Mouse (Mus musculus): ENCODE results near the gene Pex10. TPM values are rescaled to one million over a fixed set of nuclear protein-coding genes. Genes with fewer than 3 reads are reported as not detected.

Gene Pex10
- polyA plus RNA-seq, 1 experiment from 2014 or later, result 26.2 TPM

GRCm38 (mm10) chr4:155095967-155096366 lies 29.2 kb downstream of the Pex10 start:
- H3K9ac ChIP-seq, result no peak overlapping the region
- ATAC-seq (ENCODE audit: borderline replicate concordance, extremely low read depth, low FRiP score, low TSS enrichment), result no peak
- no peaks in the 10 kb centered on the region for H3K27me3 ChIP-seq
- H3K4me3 ChIP-seq, result no peak overlapping the region
- H3K4me1 ChIP-seq, result no peaks in the 10 kb centered on the region
- no peak overlapping the region for H3K27ac ChIP-seq
- no peaks in the 10 kb centered on the region for H3K36me3 ChIP-seq
- H3K4me2 ChIP-seq, result no peak overlapping the region
- 77% methylated on average over 8 of the region's 8 CpGs for WGBS
- H3K9me3 ChIP-seq, result no peaks in the 10 kb centered on the region

- H3K4me3 ChIP-seq, result no peak overlapping the region
- 79% methylated on average over 6 of the region's 6 CpGs for WGBS
- H3K4me1 ChIP-seq, result no peaks in the 10 kb centered on the region
- H3K36me3 ChIP-seq, result no peaks in the 10 kb centered on the region
- ATAC-seq (ENCODE audit: borderline replicate concordance, extremely low read depth, low FRiP score, low TSS enrichment), result no peak
- H3K27ac ChIP-seq, result no peak overlapping the region
- no peaks in the 10 kb centered on the region for H3K9me3 ChIP-seq
- no peak overlapping the region for H3K4me2 ChIP-seq
- 0 out of 2 replicates have a peak overlapping the region, but pooled peaks have one; percentile 7 for H3K9ac ChIP-seq
- H3K27me3 ChIP-seq, result no peaks in the 10 kb centered on the region
Observed at GRCm38 (mm10) chr4:155097452-155097851, 30.6 kb downstream of the Pex10 start.

- 61% methylated on average over 4 of the region's 4 CpGs for WGBS
- Histone ChIP-seq H3K9me3 (no peaks in the 10 kb centered on the region), H3K4me2 (no peak overlapping the region), H3K9ac (no peak overlapping the region), H3K4me3 (no peak overlapping the region), H3K36me3 (no peaks in the 10 kb centered on the region), H3K4me1 (no peaks in the 10 kb centered on the region), H3K27me3 (no peaks in the 10 kb centered on the region), H3K27ac (no peak overlapping the region)
- no peak for ATAC-seq (ENCODE audit: borderline replicate concordance, extremely low read depth, low FRiP score, low TSS enrichment)
Observed at GRCm38 (mm10) chr4:155098572-155098971, 31.8 kb downstream of the Pex10 start.

GRCm38 (mm10) chr4:155107886-155108285 lies 41.1 kb downstream of the Pex10 start:
- no peak overlapping the region for H3K4me2 ChIP-seq
- no peaks in the 10 kb centered on the region for H3K27me3 ChIP-seq
- no peak overlapping the region for H3K4me3 ChIP-seq
- no peak overlapping the region for H3K27ac ChIP-seq
- H3K4me1 ChIP-seq, result 0 out of 2 replicates have a peak, but pooled peaks cover 3% of the 10 kb centered on the region
- no peaks in the 10 kb centered on the region for H3K9me3 ChIP-seq
- no peaks in the 10 kb centered on the region for H3K36me3 ChIP-seq
- ATAC-seq (ENCODE audit: borderline replicate concordance, extremely low read depth, low FRiP score, low TSS enrichment), result no peak
- H3K9ac ChIP-seq, result no peak overlapping the region
- 89% methylated on average over 4 of the region's 4 CpGs for WGBS

- Histone ChIP-seq H3K4me3 (no peak overlapping the region), H3K9ac (no peak overlapping the region), H3K27ac (no peak overlapping the region), H3K9me3 (no peaks in the 10 kb centered on the region), H3K4me2 (no peak overlapping the region), H3K4me1 (peaks cover 13% of the 10 kb centered on the region), H3K36me3 (no peaks in the 10 kb centered on the region), H3K27me3 (no peaks in the 10 kb centered on the region)
- WGBS, result 52% methylated on average over 5 of the region's 5 CpGs
- ATAC-seq (ENCODE audit: borderline replicate concordance, extremely low read depth, low FRiP score, low TSS enrichment), result no peak
Observed at GRCm38 (mm10) chr4:155109471-155109870, 42.7 kb downstream of the Pex10 start.

GRCm38 (mm10) chr4:155113766-155114410 lies 47.1 kb downstream of the Pex10 start:
- Histone ChIP-seq H3K9me3 (no peaks in the 10 kb centered on the region), H3K27me3 (no peaks in the 10 kb centered on the region), H3K4me3 (no peak overlapping the region), H3K36me3 (no peaks in the 10 kb centered on the region), H3K4me1 (peaks cover 13% of the 10 kb centered on the region), H3K27ac (peak overlapping the region; percentile 42; the same call in 1 of the 2 replicates), H3K4me2 (no peak overlapping the region), H3K9ac (no peak overlapping the region)
- 59% methylated on average over 8 of the region's 8 CpGs for WGBS
- ATAC-seq (ENCODE audit: borderline replicate concordance, extremely low read depth, low FRiP score, low TSS enrichment), result no peak

- H3K9me3 ChIP-seq, result no peaks in the 10 kb centered on the region
- H3K4me2 ChIP-seq, result no peak overlapping the region
- peaks cover 18% of the 10 kb centered on the region for H3K4me1 ChIP-seq
- no peak overlapping the region for H3K27ac ChIP-seq
- no peak overlapping the region for H3K4me3 ChIP-seq
- no peak for ATAC-seq (ENCODE audit: borderline replicate concordance, extremely low read depth, low FRiP score, low TSS enrichment)
- H3K9ac ChIP-seq, result no peak overlapping the region
- H3K27me3 ChIP-seq, result no peaks in the 10 kb centered on the region
- H3K36me3 ChIP-seq, result no peaks in the 10 kb centered on the region
- 66% methylated on average over 4 of the region's 4 CpGs for whole genome bisulfite sequencing
Observed at GRCm38 (mm10) chr4:155116607-155117006, 49.8 kb downstream of the Pex10 start.

GRCm38 (mm10) chr4:155117396-155117978 lies 50.7 kb downstream of the Pex10 start:
- no peaks in the 10 kb centered on the region for H3K9me3 ChIP-seq
- H3K27me3 ChIP-seq, result no peaks in the 10 kb centered on the region
- H3K36me3 ChIP-seq, result no peaks in the 10 kb centered on the region
- WGBS, result 76% methylated on average over 6 of the region's 6 CpGs
- H3K27ac ChIP-seq, result no peak overlapping the region
- H3K4me3 ChIP-seq, result no peak overlapping the region
- H3K4me2 ChIP-seq, result no peak overlapping the region
- no peak for ATAC-seq (ENCODE audit: borderline replicate concordance, extremely low read depth, low FRiP score, low TSS enrichment)
- H3K4me1 ChIP-seq, result peaks cover 26% of the 10 kb centered on the region
- no peak overlapping the region for H3K9ac ChIP-seq

GRCm38 (mm10) chr4:155118278-155118677 lies 51.5 kb downstream of the Pex10 start:
- Histone ChIP-seq H3K4me3 (no peak overlapping the region), H3K4me1 (peaks cover 34% of the 10 kb centered on the region), H3K4me2 (no peak overlapping the region), H3K36me3 (no peaks in the 10 kb centered on the region), H3K9me3 (no peaks in the 10 kb centered on the region), H3K27ac (no peak overlapping the region), H3K27me3 (no peaks in the 10 kb centered on the region), H3K9ac (no peak overlapping the region)
- ATAC-seq (ENCODE audit: borderline replicate concordance, extremely low read depth, low FRiP score, low TSS enrichment), result no peak
- WGBS, result 92% methylated on average over 10 of the region's 10 CpGs

- Histone ChIP-seq H3K27me3 (no peaks in the 10 kb centered on the region), H3K4me2 (no peak overlapping the region), H3K36me3 (no peaks in the 10 kb centered on the region), H3K4me3 (no peak overlapping the region), H3K9ac (no peak overlapping the region), H3K27ac (peak overlapping the region; percentile 93; the same call in 1 of the 2 replicates), H3K4me1 (peaks cover 31% of the 10 kb centered on the region), H3K9me3 (no peaks in the 10 kb centered on the region)
- 81% methylated on average over 7 of the region's 7 CpGs for WGBS
- no peak for ATAC-seq (ENCODE audit: borderline replicate concordance, extremely low read depth, low FRiP score, low TSS enrichment)
Observed at GRCm38 (mm10) chr4:155120038-155120437, 53.2 kb downstream of the Pex10 start.

GRCm38 (mm10) chr4:155120583-155120982 lies 53.8 kb downstream of the Pex10 start:
- 58% methylated on average over 5 of the region's 5 CpGs for WGBS
- H3K4me3 ChIP-seq, result no peak overlapping the region
- H3K27ac ChIP-seq, result peak overlapping the region; percentile 93
- H3K27me3 ChIP-seq, result no peaks in the 10 kb centered on the region
- no peaks in the 10 kb centered on the region for H3K36me3 ChIP-seq
- H3K4me1 ChIP-seq, result peaks cover 36% of the 10 kb centered on the region
- ATAC-seq (ENCODE audit: borderline replicate concordance, extremely low read depth, low FRiP score, low TSS enrichment), result no peak
- H3K4me2 ChIP-seq, result no peak overlapping the region
- no peaks in the 10 kb centered on the region for H3K9me3 ChIP-seq
- no peak overlapping the region for H3K9ac ChIP-seq

GRCm38 (mm10) chr4:155121222-155121621 lies 54.4 kb downstream of the Pex10 start:
- Histone ChIP-seq H3K9me3 (no peaks in the 10 kb centered on the region), H3K9ac (no peak overlapping the region), H3K36me3 (no peaks in the 10 kb centered on the region), H3K4me3 (no peak overlapping the region), H3K4me2 (no peak overlapping the region), H3K27me3 (no peaks in the 10 kb centered on the region), H3K27ac (peak overlapping the region; percentile 93), H3K4me1 (peaks cover 40% of the 10 kb centered on the region)
- 75% methylated on average over 6 of the region's 6 CpGs for WGBS
- no peak for ATAC-seq (ENCODE audit: borderline replicate concordance, extremely low read depth, low FRiP score, low TSS enrichment)

Measured in lung, embryonic 15.5 days (tissue).